In genomic region chr17:32891239-32892180, GRCm38 (mm10) we compare ENCODE assay signal across 8 mouse cellular contexts. TPM values are rescaled to one million over a fixed set of nuclear protein-coding genes. Genes with fewer than 3 reads are reported as not detected.
DNase-seq lines count a peak whose midpoint lies in the region; ATAC-seq lines count a peak whose summit lies in the region.

Zfp870 (minus strand) TSS chr17:32891642.

- DNase-seq in adipocyte (ENCODE audit: low spot score) = peak; percentile 96
- DNase-seq in embryo, embryonic 10 days (ENCODE audit: low spot score) = peak; percentile 95
- DNase-seq in gastrocnemius, postnatal 10 days = peak; percentile 84
- DNase-seq in induced T-regulatory cell, adult 2 months (ENCODE audit: low read depth) = peak; percentile 91
- DNase-seq in left cerebral cortex, adult 9 months (ENCODE audit: low spot score in 2 of 2) = peak; percentile 85 to 94
- DNase-seq in right cerebral cortex, postnatal 14 days = peak; percentile 69
- DNase-seq in urinary bladder, postnatal 36 days (ENCODE audit: low spot score in 2 of 2) = peak; percentile 78 to 85

- ATAC-seq in megakaryocyte progenitor cell, adult 5-6 weeks (replicated peaks; ENCODE audit: poor library complexity) = peak; percentile 98

RNA-seq across cellular contexts. Expression of gene Zfp870, which starts in this region (rescaled TPM):
- total RNA-seq in gastrocnemius, postnatal 10 days (2021) = 1 to 10 TPM; 7.1 to 7.4 TPM
- 3.6 and 4.1 TPM in 2 replicates for total RNA-seq in megakaryocyte progenitor cell, adult 5-6 weeks (2015)
- total RNA-seq in megakaryocyte progenitor cell, adult 5-6 weeks (2017) = 2.0 and 2.8 TPM in 2 replicates

Comparison
In these comparisons a context has a peak if more than half of its experiments do, and no peak if none do; other contexts are left out.
1. Peak in every context shown above with its lines: DNase-seq and ATAC-seq.